Mouse (Mus musculus) forebrain, embryonic 16.5 days (tissue): ENCODE results near the gene Mst1. TPM values are rescaled to one million over a fixed set of nuclear protein-coding genes. Genes with fewer than 3 reads are reported as not detected.

ENCODE experiments used
- ATAC-seq: fragments of 200-750 bp; cut with Nextera tagmentation; 2 replicates; pipeline ENCODE4 v1.8.0; 2017; ENCODE audit warnings: mild to moderate bottlenecking, moderate library complexity
- H3K27ac ChIP-seq: fragments of 300-500 bp; sonication (generic); 2 replicates; pipeline ENCODE4 v1.5.1; 2014; ENCODE audit warnings: low read length, control low read depth
- H3K27me3 ChIP-seq: fragments of 300-500 bp; sonication (generic); replicated peaks from 2 replicates; pipeline ENCODE4 v1.6.1; 2014; ENCODE audit warnings: low read length; ENCODE audit not compliant: control insufficient read depth, insufficient read depth
- H3K36me3 ChIP-seq: fragments of 300-500 bp; sonication (generic); 2 replicates; pipeline ENCODE4 v1.6.1; 2014; ENCODE audit not compliant: control insufficient read depth, insufficient read depth
- H3K4me1 ChIP-seq: fragments of 300-500 bp; sonication (generic); replicated peaks from 2 replicates; pipeline ENCODE4 v1.6.1; 2014; ENCODE audit warnings: low read length; ENCODE audit not compliant: control insufficient read depth, insufficient read depth
- H3K4me2 ChIP-seq: fragments of 300-500 bp; sonication (generic); 2 replicates; pipeline ENCODE4 v1.6.1; 2014; ENCODE audit warnings: mild to moderate bottlenecking, low read length, control low read depth
- H3K4me3 ChIP-seq: fragments of 300-500 bp; sonication (generic); replicated peaks from 2 replicates; pipeline ENCODE4 v1.5.1; 2014; ENCODE audit warnings: mild to moderate bottlenecking, low read length, control low read depth
- H3K9ac ChIP-seq: fragments of 300-500 bp; sonication (generic); replicated peaks from 2 replicates; pipeline ENCODE4 v1.6.1; 2014; ENCODE audit warnings: low read depth, low read length, control low read depth
- H3K9me3 ChIP-seq: fragments of 300-500 bp; sonication (generic); 2 replicates; pipeline ENCODE4 v1.6.1; 2016; ENCODE audit warnings: low read length; ENCODE audit not compliant: control insufficient read depth
- WGBS: fragments of 180-500 bp; shearing (Covaris S2); extraction: QIAGEN DNeasy Blood & Tissue Kit; methylation state at CpG from one replicate; pipeline ENCODE4 v1.1.7; 2014; 5-methylcytosine and 5-hydroxymethylcytosine counted together
- polyA plus RNA-seq: library from polyadenylated mRNA; unstranded; fragments of >200 nt; fragmentation: Nextera tagmentation; extraction: Ambion mirVana; gene quantifications from 2 replicates; pipeline ENCODE4 v1.2.1, GENCODE M21; 2015

Gene Mst1
- polyA plus RNA-seq, 1 experiment from 2014 or later = not detected

GRCm38 (mm10) chr9:108105549-108105863, 25.3 kb downstream of the Mst1 start:
- 75% methylated on average over 12 of the region's 12 CpGs for WGBS
- Histone ChIP-seq H3K36me3 (peaks cover 12% of the 10 kb centered on the region; the same call in 1 of the 2 replicates), H3K27me3 (no peaks in the 10 kb centered on the region), H3K4me2 (no peak overlapping the region), H3K9ac (no peak overlapping the region), H3K4me3 (no peak overlapping the region), H3K27ac (no peak overlapping the region), H3K9me3 (no peaks in the 10 kb centered on the region), H3K4me1 (no peaks in the 10 kb centered on the region)
- no peak for ATAC-seq

- Histone ChIP-seq H3K9ac (no peak overlapping the region), H3K4me2 (no peak overlapping the region), H3K27ac (no peak overlapping the region), H3K4me1 (no peaks in the 10 kb centered on the region), H3K9me3 (no peaks in the 10 kb centered on the region), H3K36me3 (peaks cover 12% of the 10 kb centered on the region; the same call in 1 of the 2 replicates), H3K4me3 (no peak overlapping the region), H3K27me3 (no peaks in the 10 kb centered on the region)
- 90% methylated on average over 23 of the region's 23 CpGs for WGBS
- ATAC-seq = no peak
Observed at GRCm38 (mm10) chr9:108106090-108106489, 25.9 kb downstream of the Mst1 start.

GRCm38 (mm10) chr9:108107867-108108266, 27.6 kb downstream of the Mst1 start:
- Histone ChIP-seq H3K27me3 (no peaks in the 10 kb centered on the region), H3K9me3 (no peaks in the 10 kb centered on the region), H3K9ac (no peak overlapping the region), H3K4me1 (0 out of 2 replicates have a peak, but pooled peaks cover 3% of the 10 kb centered on the region), H3K4me3 (no peak overlapping the region), H3K4me2 (no peak overlapping the region), H3K36me3 (peaks cover 10% of the 10 kb centered on the region), H3K27ac (no peak overlapping the region)
- no peak for ATAC-seq
- 95% methylated on average over 16 of the region's 16 CpGs for WGBS

GRCm38 (mm10) chr9:108110160-108110559, 29.9 kb downstream of the Mst1 start:
- H3K9me3 ChIP-seq = no peaks in the 10 kb centered on the region
- H3K27ac ChIP-seq = no peak overlapping the region
- no peak overlapping the region for H3K4me2 ChIP-seq
- 94% methylated on average over 16 of the region's 16 CpGs for WGBS
- H3K4me3 ChIP-seq = no peak overlapping the region
- H3K27me3 ChIP-seq = no peaks in the 10 kb centered on the region
- H3K36me3 ChIP-seq = peaks cover 14% of the 10 kb centered on the region
- 0 out of 2 replicates have a peak, but pooled peaks cover 3% of the 10 kb centered on the region for H3K4me1 ChIP-seq
- ATAC-seq = no peak
- no peak overlapping the region for H3K9ac ChIP-seq

- Histone ChIP-seq H3K9ac (no peak overlapping the region), H3K4me1 (0 out of 2 replicates have a peak, but pooled peaks cover 3% of the 10 kb centered on the region), H3K4me3 (no peak overlapping the region), H3K27me3 (no peaks in the 10 kb centered on the region), H3K4me2 (no peak overlapping the region), H3K36me3 (peaks cover 18% of the 10 kb centered on the region), H3K27ac (no peak overlapping the region), H3K9me3 (no peaks in the 10 kb centered on the region)
- no peak for ATAC-seq
- WGBS = 14% methylated on average over 22 of the region's 22 CpGs
Observed at GRCm38 (mm10) chr9:108111101-108111592, 30.9 kb downstream of the Mst1 start.

GRCm38 (mm10) chr9:108111593-108112121, 31.4 kb downstream of the Mst1 start:
- WGBS = 74% methylated on average over 17 of the region's 17 CpGs
- Histone ChIP-seq H3K27me3 (no peaks in the 10 kb centered on the region), H3K4me2 (no peak overlapping the region), H3K9me3 (no peaks in the 10 kb centered on the region), H3K4me1 (0 out of 2 replicates have a peak, but pooled peaks cover 3% of the 10 kb centered on the region), H3K4me3 (no peak overlapping the region), H3K27ac (no peak overlapping the region), H3K9ac (no peak overlapping the region), H3K36me3 (peaks cover 20% of the 10 kb centered on the region)
- ATAC-seq = no peak

GRCm38 (mm10) chr9:108112719-108113340, 32.6 kb downstream of the Mst1 start:
- H3K9ac ChIP-seq = no peak overlapping the region
- H3K4me1 ChIP-seq = 0 out of 2 replicates have a peak, but pooled peaks cover 3% of the 10 kb centered on the region
- H3K9me3 ChIP-seq = no peaks in the 10 kb centered on the region
- ATAC-seq = no peak
- no peak overlapping the region for H3K4me3 ChIP-seq
- WGBS = 92% methylated on average over 18 of the region's 18 CpGs
- H3K27ac ChIP-seq = no peak overlapping the region
- H3K4me2 ChIP-seq = no peak overlapping the region
- peaks cover 23% of the 10 kb centered on the region for H3K36me3 ChIP-seq
- no peaks in the 10 kb centered on the region for H3K27me3 ChIP-seq

GRCm38 (mm10) chr9:108115290-108116077, 35.2 kb downstream of the Mst1 start:
- no peak overlapping the region for H3K4me3 ChIP-seq
- H3K9me3 ChIP-seq = no peaks in the 10 kb centered on the region
- H3K27me3 ChIP-seq = no peaks in the 10 kb centered on the region
- no peak overlapping the region for H3K9ac ChIP-seq
- H3K4me2 ChIP-seq = no peak overlapping the region
- ATAC-seq = no peak
- H3K36me3 ChIP-seq = peaks cover 23% of the 10 kb centered on the region
- WGBS = 79% methylated on average over 43 of the region's 43 CpGs
- H3K4me1 ChIP-seq = 0 out of 2 replicates have a peak, but pooled peaks cover 3% of the 10 kb centered on the region
- no peak overlapping the region for H3K27ac ChIP-seq

GRCm38 (mm10) chr9:108117143-108117542, 36.9 kb downstream of the Mst1 start:
- Histone ChIP-seq H3K36me3 (peaks cover 25% of the 10 kb centered on the region), H3K4me3 (no peak overlapping the region), H3K27ac (no peak overlapping the region), H3K4me1 (no peaks in the 10 kb centered on the region), H3K9me3 (no peaks in the 10 kb centered on the region), H3K27me3 (no peaks in the 10 kb centered on the region), H3K9ac (no peak overlapping the region), H3K4me2 (no peak overlapping the region)
- 62% methylated on average over 4 of the region's 4 CpGs for WGBS
- no peak for ATAC-seq
